Mouse (Mus musculus): Measurements from ENCODE around the gene Pappa. TPM values are rescaled to one million over a fixed set of nuclear protein-coding genes. Genes with fewer than 3 reads are reported as not detected.

The Pappa gene
- under 1 TPM in 1 of 2 experiments, not detected in 1; 0.02 TPM for polyA plus RNA-seq (2017; shearing (Covaris generic))

GRCm38 (mm10) chr4:65123741-65124224 lies at the start of gene Pappa:
TSS of gene Pappa (plus strand) at chr4:65124174.

Measured in activated CD4-positive, CD25-positive, alpha-beta regulatory T cell (primary cell).